Mouse (Mus musculus) ES-Bruce4 (cell line): Measurements from ENCODE around the gene Paqr6.
"Not testable (repeated sequence)": the region's sequence is repeated elsewhere in the genome, so short reads cannot be mapped to it uniquely, and the experiment has no call there.

Experiments
- CTCF ChIP-seq: IDR thresholded peaks from one replicate; pipeline ENCODE4 v1.8.1; 2011; ENCODE audit warnings: low read depth, low read length
- EP300 ChIP-seq: IDR thresholded peaks from 2 replicates; pipeline ENCODE4 v1.6.1; 2011; ENCODE audit warnings: low read depth, low read length; ENCODE audit not compliant: insufficient read depth
- POLR2A ChIP-seq: IDR thresholded peaks from one replicate; pipeline ENCODE4 v1.8.1; 2011; ENCODE audit warnings: low read length; ENCODE audit not compliant: insufficient read depth

DNA sequence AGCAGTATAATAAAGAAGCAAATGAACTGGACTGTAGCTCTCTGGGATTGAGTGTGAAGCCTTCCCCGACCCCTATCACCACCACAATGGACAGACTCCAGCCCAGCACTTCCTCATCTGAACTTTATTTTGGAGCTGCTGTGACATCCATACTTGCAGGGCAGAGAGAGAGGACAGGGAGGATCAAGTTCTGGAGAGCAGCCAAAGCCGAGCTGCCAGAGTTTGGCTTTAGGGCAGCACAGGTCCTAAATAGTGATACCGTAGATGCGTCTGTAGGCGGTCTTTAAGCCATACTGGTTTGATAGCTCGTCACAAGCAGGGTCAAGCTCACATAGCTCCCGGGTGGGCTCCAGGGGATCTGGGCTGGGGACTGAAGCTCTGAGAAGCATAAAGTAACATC lies 4.1 kb downstream of the Paqr6 start:
- TF ChIP-seq POLR2A, CTCF, EP300: not testable (repeated sequence)
